Mouse (Mus musculus) spleen, adult 2 months (tissue): ENCODE measurements at regions not wholly inside any gene's neighbourhood (a gene's known extent, or its start where the extent isn't known, plus 50 kb on each side); places are given as distances from the start of the nearest gene placed in this dataset.

ENCODE experiments used
- DNase-seq, 2 experiments: peaks; one replicate each; pipeline versions ENCODE4 v3.0.0 to v3.0.0-alpha.2; 2012 to 2021; ENCODE audit warnings: low spot score in 2 of 2, low read depth in 1 of 2
- H3K27ac ChIP-seq: fragments of 200-500 bp; 2 replicates; pipeline ENCODE4 v1.5.1; 2012; ENCODE audit warnings: low read length, inconsistent platforms; ENCODE audit not compliant: insufficient read depth
- H3K27me3 ChIP-seq: fragments of 200-500 bp; 2 replicates; pipeline ENCODE4 v1.6.1; 2012; ENCODE audit warnings: mild to moderate bottlenecking, moderate library complexity, low read length, inconsistent platforms; ENCODE audit not compliant: control insufficient read depth, insufficient read depth
- H3K36me3 ChIP-seq: fragments of 200-500 bp; 2 replicates; pipeline ENCODE4 v1.6.1; 2012; ENCODE audit warnings: mild to moderate bottlenecking, low read length, inconsistent platforms; ENCODE audit not compliant: control insufficient read depth, insufficient read depth
- H3K4me1 ChIP-seq: fragments of 200-500 bp; 2 replicates; pipeline ENCODE4 v1.6.1; 2011; ENCODE audit warnings: inconsistent platforms; ENCODE audit not compliant: control insufficient read depth, insufficient read depth, insufficient read length
- H3K4me3 ChIP-seq: fragments of 200-500 bp; 2 replicates; pipeline ENCODE4 v1.5.1; 2011; ENCODE audit warnings: mild to moderate bottlenecking, inconsistent platforms; ENCODE audit not compliant: insufficient read depth, insufficient read length; ENCODE audit errors: extremely low read depth
- CTCF ChIP-seq: fragments of 200-500 bp; IDR thresholded peaks from 2 replicates; pipeline ENCODE4 v1.5.1; 2011; ENCODE audit warnings: mild to moderate bottlenecking, inconsistent platforms; ENCODE audit not compliant: insufficient read depth, insufficient read length, insufficient replicate concordance; ENCODE audit errors: extremely low read depth
- POLR2A ChIP-seq: fragments of 200-500 bp; IDR thresholded peaks from 2 replicates; pipeline ENCODE4 v1.6.1; 2011; ENCODE audit warnings: low read depth, low read length, inconsistent platforms
- WGBS: fragments of 180-500 bp; shearing (Covaris S2); methylation state at CpG from one replicate; pipeline ENCODE4 v1.1.7; 2018; 5-methylcytosine and 5-hydroxymethylcytosine counted together

- no peaks in the 10 kb centered on the region for H3K36me3 ChIP-seq
- TF ChIP-seq POLR2A (no peak), CTCF (no peak)
- no peak for DNase-seq
- no peak overlapping the region for H3K27ac ChIP-seq
- no peaks in the 10 kb centered on the region for H3K4me1 ChIP-seq
- H3K4me3 ChIP-seq, result no peak overlapping the region
- WGBS, result 94% methylated on average over 10 of the region's 10 CpGs
- no peaks in the 10 kb centered on the region for H3K27me3 ChIP-seq
Observed at GRCm38 (mm10) chr16:76191135-76191534, 169.1 kb upstream of the Samsn1 start.

- Histone ChIP-seq H3K4me3 (no peak overlapping the region), H3K27ac (no peak overlapping the region), H3K4me1 (no peaks in the 10 kb centered on the region), H3K36me3 (no peaks in the 10 kb centered on the region), H3K27me3 (no peaks in the 10 kb centered on the region)
- 84% methylated on average over 2 of the region's 2 CpGs for WGBS
- TF ChIP-seq POLR2A, result no peak
- TF ChIP-seq CTCF, result no peak
- no peak for DNase-seq
Observed at GRCm38 (mm10) chr16:76183556-76183955, 161.5 kb upstream of the Samsn1 start.

GRCm38 (mm10) chr16:76183105-76183504 lies 161.0 kb upstream of the Samsn1 start:
- H3K27me3 ChIP-seq, result no peaks in the 10 kb centered on the region
- WGBS, result 78% methylated on average over 3 of the region's 3 CpGs
- H3K27ac ChIP-seq, result no peak overlapping the region
- no peaks in the 10 kb centered on the region for H3K4me1 ChIP-seq
- no peak for TF ChIP-seq CTCF
- no peak for TF ChIP-seq POLR2A
- no peaks in the 10 kb centered on the region for H3K36me3 ChIP-seq
- no peak overlapping the region for H3K4me3 ChIP-seq
- DNase-seq, result no peak

DNA sequence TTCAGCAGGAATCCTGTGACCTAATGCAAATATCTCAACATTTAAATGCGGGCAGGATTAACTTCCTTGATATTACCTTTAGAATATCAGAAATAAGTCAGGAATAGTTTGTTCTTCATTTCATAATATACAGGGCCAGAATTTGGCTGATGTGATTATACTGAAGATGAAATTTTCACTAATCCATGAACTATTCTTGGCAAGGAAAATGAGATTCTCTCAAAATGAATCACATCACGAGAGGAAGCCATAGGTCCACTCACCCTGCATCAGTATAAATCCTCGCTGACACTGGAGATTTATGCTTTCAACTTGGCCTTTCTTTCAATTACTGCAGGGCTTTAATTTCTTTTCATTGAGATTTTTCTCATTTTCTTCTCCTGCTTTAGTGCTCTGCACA lies 159.5 kb upstream of the Samsn1 start:
- Histone ChIP-seq H3K4me1 (no peaks in the 10 kb centered on the region), H3K27me3 (no peaks in the 10 kb centered on the region), H3K27ac (no peak overlapping the region), H3K4me3 (no peak overlapping the region), H3K36me3 (no peaks in the 10 kb centered on the region)
- WGBS, result 93% methylated on average over 3 of the region's 3 CpGs
- no peak for TF ChIP-seq POLR2A
- no peak for TF ChIP-seq CTCF
- no peak for DNase-seq

DNA sequence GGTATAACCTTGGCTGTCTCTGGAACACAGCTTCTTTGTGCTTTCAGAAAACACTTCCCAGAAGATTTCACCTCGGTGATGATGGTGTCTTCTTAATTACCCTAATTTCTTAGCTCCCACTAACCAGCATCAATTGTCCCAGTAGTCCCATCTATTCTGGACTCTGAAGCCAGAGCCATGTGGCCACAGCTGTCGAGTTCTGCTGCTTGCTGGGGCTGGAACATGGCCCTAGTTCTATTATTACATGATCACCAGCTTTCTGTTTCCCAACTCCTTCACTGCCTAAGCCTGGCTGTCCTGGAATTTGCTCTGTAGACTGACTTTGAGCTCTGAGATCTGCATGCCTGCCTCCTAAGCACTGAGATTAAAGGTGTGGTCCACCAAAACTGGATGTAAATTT lies 145.6 kb upstream of the Samsn1 start:
- Histone ChIP-seq H3K36me3 (no peaks in the 10 kb centered on the region), H3K4me1 (no peaks in the 10 kb centered on the region), H3K27me3 (no peaks in the 10 kb centered on the region), H3K27ac (no peak overlapping the region), H3K4me3 (no peak overlapping the region)
- no peak for DNase-seq
- TF ChIP-seq CTCF (no peak), POLR2A (no peak)
- WGBS, result 83% methylated on average over 2 of the region's 2 CpGs

GRCm38 (mm10) chr16:76160879-76161278 lies 138.8 kb upstream of the Samsn1 start:
- DNase-seq, result no peak
- no peak for TF ChIP-seq POLR2A
- TF ChIP-seq CTCF, result no peak
- H3K4me3 ChIP-seq, result no peak overlapping the region
- H3K36me3 ChIP-seq, result no peaks in the 10 kb centered on the region
- H3K27ac ChIP-seq, result no peak overlapping the region
- no peaks in the 10 kb centered on the region for H3K27me3 ChIP-seq
- whole genome bisulfite sequencing, result 91% methylated on average over 5 of the region's 5 CpGs
- H3K4me1 ChIP-seq, result no peaks in the 10 kb centered on the region

- Histone ChIP-seq H3K27ac (no peak overlapping the region), H3K36me3 (no peaks in the 10 kb centered on the region), H3K27me3 (no peaks in the 10 kb centered on the region), H3K4me3 (no peak overlapping the region), H3K4me1 (no peaks in the 10 kb centered on the region)
- 96% methylated on average over 7 of the region's 7 CpGs for WGBS
- no peak for TF ChIP-seq CTCF
- TF ChIP-seq POLR2A, result no peak
- DNase-seq, result no peak
Observed at GRCm38 (mm10) chr16:76158585-76158984, 136.5 kb upstream of the Samsn1 start.
